Mouse (Mus musculus) mature B cell (primary cell): ENCODE data around the gene Tnc.

Experiments used
- in situ Hi-C: fragments of 300-500 bp; cut with MboI; formaldehyde crosslinking; loops from 2 replicates; pipeline ENCODE4 v1.14.3; 2019

Tnc gene

GRCm38 (mm10) chr4:63969891-63970290 is 76.9 kb downstream of the Tnc start:
- in situ Hi-C loops = no loop called here

GRCm38 (mm10) chr4:63963410-63963809 is 83.4 kb downstream of the Tnc start:
- in situ Hi-C loops = no loop called here

DNA sequence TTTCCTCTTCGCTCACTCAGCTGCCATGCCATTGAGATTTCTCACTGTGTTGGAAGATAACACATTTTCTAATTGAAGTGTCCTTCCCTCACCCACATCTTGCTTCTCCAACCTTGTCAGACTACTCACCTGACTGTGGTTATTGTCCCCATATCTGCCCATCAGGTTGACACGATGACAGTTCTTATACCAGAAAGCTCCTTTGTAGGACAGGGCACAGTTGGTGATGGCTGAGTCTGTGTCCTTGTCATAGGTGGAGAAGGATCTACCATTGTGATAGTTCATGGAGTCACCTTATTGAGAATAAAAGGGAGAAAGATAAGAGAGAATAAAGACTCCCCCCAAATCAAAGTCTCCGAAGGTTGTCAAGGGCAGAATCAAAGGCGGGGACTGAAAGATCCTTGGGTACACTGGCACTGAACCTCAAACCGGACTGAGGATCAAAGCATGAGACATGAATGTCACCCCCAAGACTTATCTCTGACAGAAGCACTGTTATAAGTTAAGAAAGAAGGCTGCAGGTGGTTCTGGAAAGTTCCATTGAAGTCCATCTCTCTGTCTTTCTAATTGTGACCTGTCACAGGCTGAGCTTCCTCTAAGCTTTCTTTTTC is 84.9 kb downstream of the Tnc start:
- in situ Hi-C loops = no loop called here

GRCm38 (mm10) chr4:63958601-63959000 is 88.2 kb downstream of the Tnc start:
- in situ Hi-C loops = no loop called here

DNA sequence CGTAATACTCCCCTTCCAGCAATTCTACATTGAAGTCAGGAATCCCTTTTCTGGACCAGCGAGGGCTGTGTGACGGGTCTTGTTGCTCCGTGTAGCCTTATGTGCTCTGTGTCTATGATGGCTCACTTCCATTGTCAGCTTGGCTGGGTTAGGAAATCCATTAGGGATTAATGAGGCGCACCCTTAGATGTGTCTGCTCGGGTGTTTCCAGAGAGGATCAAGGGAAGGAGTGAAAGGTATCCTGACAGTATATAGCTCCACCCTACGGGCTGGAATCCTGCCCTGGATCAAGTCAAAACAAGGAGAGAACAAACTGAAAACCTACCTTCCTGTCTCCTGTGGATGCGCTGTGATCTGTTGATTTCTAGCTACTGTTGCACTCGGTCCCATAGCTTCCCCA is 96.8 kb downstream of the Tnc start:
- in situ Hi-C loops = no loop called here

DNA sequence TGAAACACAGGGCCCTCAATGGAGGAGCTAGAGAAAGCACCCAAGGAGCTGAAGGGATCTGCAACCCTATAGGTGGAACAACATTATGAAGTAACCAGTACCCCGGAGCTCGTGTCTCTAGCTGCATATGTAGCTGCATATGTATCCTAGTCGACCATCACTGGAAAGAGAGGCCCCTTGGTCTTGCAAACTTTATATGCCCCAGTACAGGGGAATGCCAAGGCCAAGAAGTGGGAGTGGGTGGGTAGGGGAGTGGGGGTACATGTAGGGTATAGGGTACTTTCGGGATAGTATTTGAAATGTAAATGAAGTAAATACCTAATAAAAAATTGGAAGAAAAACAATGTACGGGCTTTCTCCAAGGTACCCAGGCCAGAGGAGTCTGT is 98.1 kb downstream of the Tnc start:
- in situ Hi-C loops = loop anchor here (10.0 to 25.0 kb wide), 2 partner anchors 434 to 536 kb away; partner anchors contain the start of gene Akna

DNA sequence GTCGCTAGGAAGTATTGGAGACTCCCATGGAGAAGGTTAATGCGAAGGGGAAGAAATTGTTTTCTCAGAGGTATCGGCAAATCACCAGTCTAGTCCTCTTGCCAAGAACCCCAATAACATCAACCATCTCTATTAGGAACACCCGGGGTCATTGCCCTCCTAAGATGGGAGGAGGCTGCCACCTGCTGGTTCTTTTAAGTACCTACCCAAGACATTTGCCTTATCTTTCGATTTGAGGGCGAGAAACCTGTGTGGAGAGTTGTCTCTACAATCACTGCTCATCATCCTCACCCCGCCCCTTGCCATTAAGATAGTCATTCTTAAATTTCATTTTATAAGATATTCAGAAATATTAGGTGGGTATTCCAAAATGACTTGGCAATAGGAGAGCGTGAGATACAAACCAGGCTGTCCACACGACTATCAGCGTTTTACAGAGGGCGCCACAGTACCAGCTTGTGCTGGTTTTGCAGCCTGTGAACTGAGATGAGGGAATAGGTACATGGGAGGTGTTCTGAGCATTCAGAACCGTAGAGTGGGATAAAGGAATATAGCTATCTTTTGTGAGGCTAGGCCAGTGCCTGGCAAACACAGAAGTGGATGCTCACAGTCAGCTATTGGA is 98.6 kb downstream of the Tnc start:
- in situ Hi-C loops = loop anchor here (10.0 to 25.0 kb wide), 2 partner anchors 433 to 536 kb away; partner anchors contain the start of gene Akna

DNA sequence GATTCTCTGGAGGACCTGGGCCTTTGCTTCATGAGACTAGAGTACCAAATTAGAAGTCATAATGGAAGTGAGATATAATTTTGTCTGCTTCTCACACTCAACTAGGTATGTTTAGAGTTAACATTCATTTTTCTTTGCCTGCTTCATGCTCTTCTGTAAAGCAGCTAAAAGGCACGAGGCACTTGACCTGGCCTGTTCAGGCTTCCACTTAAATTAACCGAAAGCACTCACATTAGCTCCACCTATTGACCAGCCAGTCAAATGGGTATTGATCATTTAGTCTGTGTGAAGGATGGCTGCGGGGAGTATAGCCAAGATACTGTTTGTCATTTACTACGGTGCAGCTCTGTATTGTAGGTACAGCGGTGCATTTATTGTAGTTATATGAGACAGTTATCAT is 103.0 kb downstream of the Tnc start:
- in situ Hi-C loops = loop anchor here (10.0 to 25.0 kb wide), 2 partner anchors 429 to 532 kb away; partner anchors contain the start of gene Akna

- in situ Hi-C loops = loop anchor here (10.0 to 25.0 kb wide), 2 partner anchors 428 to 531 kb away; partner anchors contain the start of gene Akna
Measured at GRCm38 (mm10) chr4:63942875-63943274, 103.9 kb downstream of the Tnc start.

DNA sequence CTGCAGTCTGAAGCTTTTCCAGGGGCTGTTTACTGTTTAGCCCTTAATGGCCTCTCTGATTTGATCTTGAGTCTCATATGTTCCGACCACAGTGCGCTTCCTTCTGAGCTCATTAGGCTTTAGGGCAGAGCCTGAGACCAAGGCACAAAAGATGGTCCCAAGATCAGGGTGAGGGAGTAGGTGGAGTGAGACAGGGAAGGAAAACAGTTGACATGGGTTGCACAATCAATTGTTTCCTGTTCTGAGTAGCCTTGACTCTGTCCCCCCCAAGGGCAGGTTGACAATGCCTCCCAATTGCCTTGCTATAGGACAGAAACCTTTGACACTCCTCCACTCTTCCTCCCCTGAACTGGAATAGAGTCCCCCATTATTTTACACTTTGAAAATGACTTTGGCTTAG is 105.4 kb downstream of the Tnc start:
- in situ Hi-C loops = loop anchor here (10.0 to 25.0 kb wide), 2 partner anchors 427 to 529 kb away; partner anchors contain the start of gene Akna

DNA sequence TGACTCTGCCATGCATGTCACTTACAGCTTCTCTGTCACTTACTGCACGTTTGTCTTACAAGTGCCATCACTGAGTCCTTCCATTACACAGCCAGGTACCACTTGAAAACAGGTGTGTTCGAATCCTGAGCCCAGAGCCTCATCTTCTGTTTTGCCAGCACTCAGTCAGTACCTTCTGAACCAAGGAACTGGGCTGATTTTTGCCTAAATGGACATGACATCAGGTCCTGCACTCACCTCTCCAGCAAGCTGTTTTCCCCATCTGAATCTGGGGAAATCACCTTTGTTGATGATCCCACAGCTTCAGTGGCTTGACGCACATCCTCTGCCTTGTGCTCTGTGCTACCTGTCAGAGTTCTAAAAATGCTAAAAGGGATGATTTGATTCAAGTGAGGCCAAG is 107.4 kb downstream of the Tnc start:
- in situ Hi-C loops = loop anchor here (25.0 kb wide), 1 partner anchor 527 kb away; the partner anchor contains the start of gene Akna

GRCm38 (mm10) chr4:63935960-63936359 is 110.9 kb downstream of the Tnc start:
- in situ Hi-C loops = loop anchor here (25.0 kb wide), 1 partner anchor 524 kb away; the partner anchor contains the start of gene Akna

DNA sequence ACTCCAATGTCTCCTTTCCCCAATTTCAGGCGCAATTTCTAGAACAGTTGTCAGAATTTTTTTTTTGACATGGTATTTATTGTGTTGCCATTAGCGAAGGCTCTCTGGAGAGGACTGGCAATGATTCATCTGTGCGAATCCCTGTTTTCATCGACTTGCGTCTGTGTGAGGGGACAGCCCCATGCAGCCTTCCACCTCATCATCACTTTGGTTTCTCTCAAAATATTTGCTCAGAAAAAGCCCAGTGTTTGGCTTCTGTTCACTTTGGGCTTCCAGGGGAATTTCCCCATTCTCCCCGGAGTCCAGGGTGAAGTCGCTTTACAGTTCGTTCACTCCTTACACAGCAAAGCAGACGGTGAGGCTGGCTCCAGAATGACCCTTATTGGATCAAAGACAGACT is 111.5 kb downstream of the Tnc start:
- in situ Hi-C loops = loop anchor here (25.0 kb wide), 1 partner anchor 523 kb away; the partner anchor contains the start of gene Akna

- in situ Hi-C loops = loop anchor here (25.0 kb wide), 1 partner anchor 519 kb away; the partner anchor contains the start of gene Akna
Measured at GRCm38 (mm10) chr4:63930863-63931262, 116.0 kb downstream of the Tnc start.

GRCm38 (mm10) chr4:63929490-63929889 is 117.3 kb downstream of the Tnc start:
- in situ Hi-C loops = loop anchor here (25.0 kb wide), 1 partner anchor 517 kb away; the partner anchor contains the start of gene Akna

- in situ Hi-C loops = loop anchor here (25.0 kb wide), 1 partner anchor 516 kb away; the partner anchor contains the start of gene Akna
Measured at GRCm38 (mm10) chr4:63928192-63928591, 118.6 kb downstream of the Tnc start.

DNA sequence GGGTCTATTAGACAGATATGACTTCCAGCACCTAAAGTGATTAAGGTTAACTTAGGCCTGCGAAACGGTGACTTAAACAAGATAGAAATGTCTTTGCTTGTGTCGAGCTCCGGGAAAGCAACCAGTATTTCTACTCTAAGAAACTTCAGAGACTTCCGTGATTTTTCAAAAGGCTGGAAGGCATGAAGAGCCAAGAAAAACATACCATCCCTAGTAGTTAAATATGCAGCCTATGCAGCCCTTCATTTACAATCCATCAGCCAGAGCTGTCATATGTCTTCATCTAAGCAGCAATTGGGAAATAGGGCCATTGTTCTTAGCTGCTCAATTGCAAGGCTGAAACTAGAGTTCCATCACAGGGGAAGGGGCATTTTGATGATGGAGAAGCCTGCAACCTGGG is 129.6 kb downstream of the Tnc start:
- in situ Hi-C loops = no loop called here

DNA sequence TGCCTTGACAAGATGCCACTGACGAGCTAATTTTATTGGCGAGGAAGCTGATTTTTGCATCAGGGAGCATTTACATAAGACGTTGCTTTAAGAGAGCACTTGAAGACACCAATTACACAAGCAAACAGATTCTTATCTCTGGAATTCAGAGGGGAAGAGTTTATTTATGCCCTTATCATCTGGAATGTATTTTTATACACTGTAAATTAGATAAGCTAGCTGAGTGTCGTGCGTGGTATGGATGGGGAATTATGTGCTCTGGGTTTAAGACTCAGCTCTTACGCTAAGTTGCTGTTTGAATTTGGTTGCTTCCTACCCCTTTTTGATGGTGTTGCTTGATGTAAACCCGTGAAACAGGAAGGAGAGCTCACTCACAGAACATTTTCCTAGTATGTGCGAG is 130.1 kb downstream of the Tnc start:
- in situ Hi-C loops = no loop called here

GRCm38 (mm10) chr4:63916288-63916687 is 130.5 kb downstream of the Tnc start:
- in situ Hi-C loops = no loop called here
